Mouse (Mus musculus) Muller cell, postnatal 12 days (primary cell): ENCODE measurements around the gene Pgam5.

Source experiments
- DNase-seq: peaks from one replicate; pipeline ENCODE4 v3.0.0-alpha.2; 2015; ENCODE audit errors: inconsistent ontology term

Gene Pgam5

DNA sequence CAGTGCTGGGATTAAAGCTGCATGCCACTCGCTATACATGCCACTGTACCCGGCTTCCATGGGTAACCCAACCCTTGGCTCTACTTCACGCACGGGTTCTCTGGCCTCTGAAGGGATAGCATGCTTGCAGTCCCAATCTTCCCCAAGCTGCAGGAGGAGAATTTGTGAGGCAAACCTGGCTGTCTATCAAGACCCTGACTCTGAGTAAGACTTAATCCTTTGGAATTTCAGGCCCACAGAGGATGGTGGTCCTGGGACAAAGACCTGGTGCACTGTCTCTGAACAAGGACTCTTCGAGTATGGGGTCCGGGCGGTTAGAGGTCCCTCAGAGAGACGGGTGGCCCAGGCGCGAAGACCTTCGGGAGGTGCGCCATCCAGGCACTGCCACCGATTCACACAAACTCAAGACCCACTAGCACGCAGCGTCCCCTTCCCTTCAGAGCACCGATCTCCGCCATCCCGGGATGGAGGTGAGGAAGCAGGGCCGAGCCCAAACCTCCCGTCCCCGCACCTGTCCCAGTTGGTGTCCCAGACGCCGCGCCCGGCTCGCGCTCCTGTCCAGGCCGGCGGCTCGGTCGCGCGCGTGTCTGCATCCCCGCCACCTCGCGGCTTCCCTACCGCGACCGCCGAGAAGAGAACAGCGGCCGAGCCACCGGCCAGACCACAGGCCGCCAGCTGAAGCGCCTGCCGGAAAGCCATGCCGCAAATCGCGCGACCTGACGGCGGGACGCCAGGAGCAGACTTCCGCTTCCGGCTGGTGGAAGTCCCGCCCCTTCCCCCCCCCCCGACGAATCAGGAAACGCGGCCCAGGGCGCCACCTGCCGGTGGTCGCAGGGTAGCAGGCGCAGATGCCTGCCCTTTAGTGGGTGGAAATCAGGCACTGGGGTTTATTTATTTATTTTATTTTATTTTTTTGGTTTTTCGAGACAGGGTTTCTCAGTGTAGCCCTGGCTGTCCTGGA lies at the start of gene Pgam5:
Pgam5 (minus strand) TSS at position 773 of the 961 bp plus-strand sequence.
- DNase-seq = peak; percentile 93

DNA sequence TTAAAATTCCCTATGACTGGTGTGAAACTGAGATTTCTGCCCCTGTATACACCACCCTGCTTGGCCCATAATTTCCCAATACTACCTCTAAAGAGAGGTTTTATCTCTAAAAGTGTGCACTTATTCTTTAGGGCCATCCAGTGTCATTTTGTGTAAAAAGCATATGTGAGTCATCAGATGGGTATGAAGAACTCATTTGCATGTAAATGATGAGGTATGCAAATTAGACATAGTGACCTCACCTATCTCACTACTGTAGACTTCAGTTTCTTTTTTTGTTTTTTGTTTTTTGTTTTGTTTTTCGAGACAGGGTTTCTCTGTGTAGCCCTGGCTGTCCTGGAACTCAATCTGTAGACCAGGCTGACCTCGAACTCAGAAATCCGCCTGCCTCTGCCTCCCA lies 43.4 kb upstream of the Pgam5 start:
- peak; percentile 24 for DNase-seq

DNA sequence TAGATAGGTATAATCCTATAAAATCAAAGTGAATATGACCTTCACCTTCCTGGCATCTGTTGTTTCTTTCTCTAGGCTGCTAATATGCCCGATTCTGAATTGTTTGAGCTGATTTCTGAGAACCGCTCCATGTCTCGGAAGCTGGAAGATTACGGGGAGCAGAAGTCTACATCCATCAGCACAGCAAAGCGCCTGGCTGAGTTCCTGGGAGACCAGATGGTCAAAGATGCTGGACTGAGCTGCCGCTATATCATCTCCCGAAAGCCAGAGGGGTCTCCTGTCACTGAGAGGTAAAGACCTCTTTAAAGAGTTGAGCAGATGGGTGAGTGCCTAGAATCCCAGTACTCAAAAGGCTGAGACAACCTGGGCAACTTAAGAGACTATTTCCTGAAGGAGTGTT lies 39.1 kb upstream of the Pgam5 start:
- no peak for DNase-seq

DNA sequence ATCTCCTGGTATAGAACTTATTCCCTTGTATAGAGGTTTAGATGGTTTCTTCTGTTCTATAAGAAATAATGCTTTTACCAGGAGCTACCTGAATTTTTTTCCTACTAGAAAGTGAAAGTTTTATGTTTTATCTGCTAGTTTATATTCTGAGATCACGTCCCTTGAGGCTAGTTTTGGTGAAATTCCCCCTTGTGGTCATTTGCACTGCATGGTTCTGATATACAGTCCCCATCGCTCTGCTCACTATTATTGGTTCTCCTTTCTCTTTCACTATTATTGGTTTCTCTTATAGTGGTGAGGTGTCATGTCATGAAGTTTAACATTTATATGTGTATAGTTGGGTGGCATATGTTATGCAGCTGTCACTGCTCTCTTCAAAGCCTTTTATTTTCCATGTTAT lies 30.9 kb upstream of the Pgam5 start:
- no peak for DNase-seq

- no peak for DNase-seq
Measured at GRCm38 (mm10) chr5:110296637-110297036, 26.9 kb upstream of the Pgam5 start.

GRCm38 (mm10) chr5:110291649-110292048 lies 21.9 kb upstream of the Pgam5 start:
- DNase-seq = no peak

DNA sequence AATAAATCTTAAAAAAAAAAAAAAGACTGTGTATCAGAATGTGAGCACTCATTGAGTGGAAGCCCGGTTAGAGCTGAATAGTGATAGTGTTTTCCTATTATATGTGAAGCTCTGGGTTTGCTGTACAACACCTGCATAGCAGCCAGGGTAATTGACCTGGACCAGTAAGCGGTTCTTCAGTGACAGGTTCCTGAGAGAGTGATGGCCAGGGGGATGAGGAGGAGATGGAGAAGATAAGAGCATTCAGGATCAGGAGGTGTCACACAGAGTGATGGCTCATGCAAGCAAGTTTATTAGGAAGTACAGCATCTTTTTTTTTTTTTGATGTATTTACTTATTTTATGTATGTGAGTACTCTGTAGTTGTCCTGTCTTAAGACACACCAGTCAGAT lies 17.4 kb upstream of the Pgam5 start:
- DNase-seq = no peak

DNA sequence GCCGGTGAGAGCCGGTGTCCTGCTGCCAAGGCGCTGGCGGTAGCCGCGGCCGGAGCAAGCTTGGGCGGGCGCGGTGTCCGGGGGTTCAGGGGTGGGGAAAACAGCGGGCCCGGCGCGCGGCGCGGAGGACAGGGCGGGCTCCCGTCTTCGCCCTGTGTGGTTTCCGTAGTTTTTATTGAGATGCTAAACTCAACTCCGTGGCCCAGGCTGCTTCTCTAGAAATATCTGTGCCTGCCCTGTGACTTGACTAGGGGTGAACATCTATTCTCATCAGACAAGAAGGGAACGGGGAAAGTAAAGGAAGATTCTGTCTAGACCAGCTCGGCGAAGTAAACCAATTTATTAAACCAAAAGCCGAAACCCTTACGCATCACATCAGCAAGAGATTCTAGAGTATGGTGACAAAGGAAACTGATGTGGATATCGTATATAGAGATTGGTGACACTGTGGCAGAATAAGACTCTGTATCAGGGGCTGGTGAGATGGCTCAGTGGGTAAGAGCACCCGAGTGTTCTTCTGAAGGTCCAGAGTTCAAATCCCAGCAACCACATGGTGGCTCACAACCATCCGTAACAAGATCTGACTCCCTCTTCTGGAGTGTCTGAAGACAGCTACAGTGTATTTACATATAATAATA lies 16.9 kb upstream of the Pgam5 start:
- no peak for DNase-seq

DNA sequence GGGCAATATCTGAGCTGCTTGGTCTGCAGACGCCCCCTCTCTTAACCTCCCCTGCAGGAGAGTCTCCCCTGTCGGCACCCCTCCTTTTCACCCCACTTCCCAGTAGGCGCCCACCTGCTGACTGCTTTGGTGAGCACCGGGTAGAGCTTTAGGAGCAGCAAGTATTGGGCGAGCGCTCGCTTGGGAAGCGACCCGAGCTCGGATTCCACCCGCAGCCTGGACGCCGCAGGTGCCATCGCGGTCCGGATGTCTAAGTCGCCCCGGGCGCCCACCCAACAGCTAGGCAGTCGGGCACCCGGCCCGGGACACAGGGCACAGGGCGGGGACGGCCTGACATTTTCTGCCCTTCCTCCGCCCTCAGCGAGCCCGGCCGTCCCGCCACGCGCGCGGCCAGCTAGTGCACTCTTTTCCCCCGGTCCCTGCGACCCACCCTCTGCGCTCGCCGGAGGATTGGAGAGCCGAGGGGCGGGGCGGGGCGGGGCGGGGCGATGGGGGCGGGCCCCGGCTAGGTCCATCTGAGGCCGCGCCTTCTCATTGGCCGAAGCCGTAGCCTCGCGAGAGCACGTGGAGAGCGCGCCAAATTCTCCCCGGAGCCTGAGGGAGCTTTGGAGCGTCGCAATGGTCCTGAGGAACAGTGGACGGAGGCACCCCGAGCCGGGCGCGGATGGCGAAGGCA lies 16.2 kb upstream of the Pgam5 start, which contains the start of the genes Pxmp2 and Pole:
Pxmp2 (minus strand) TSS at position 417 of the 676 bp plus-strand sequence.
Pole (plus strand) TSS at position 537 of the 676 bp plus-strand sequence.
- peak; percentile 96 for DNase-seq

DNA sequence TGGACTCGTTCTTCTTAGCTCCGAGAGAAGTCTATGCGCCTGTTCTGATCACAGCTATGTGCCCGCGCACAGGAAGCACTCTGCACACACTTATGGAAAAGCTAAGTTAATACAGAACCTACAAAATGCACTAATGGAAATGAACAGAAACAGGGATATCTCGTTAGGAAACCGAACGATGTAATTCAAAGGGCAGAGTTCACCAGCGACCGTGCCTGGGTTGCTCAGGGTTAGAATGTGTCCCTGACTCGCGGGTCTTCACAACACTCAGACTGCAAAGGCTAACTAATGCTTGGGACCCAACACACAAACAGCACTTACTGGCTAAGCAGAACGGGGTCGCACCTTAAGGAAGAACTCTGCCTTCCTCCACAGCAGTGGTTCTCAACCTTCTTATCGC lies 15.4 kb upstream of the Pgam5 start:
- peak; percentile 15 for DNase-seq

- DNase-seq = peak; percentile 41
Measured at GRCm38 (mm10) chr5:110284536-110284935, 14.8 kb upstream of the Pgam5 start.

GRCm38 (mm10) chr5:110281984-110282383 lies 12.3 kb upstream of the Pgam5 start:
- no peak for DNase-seq

DNA sequence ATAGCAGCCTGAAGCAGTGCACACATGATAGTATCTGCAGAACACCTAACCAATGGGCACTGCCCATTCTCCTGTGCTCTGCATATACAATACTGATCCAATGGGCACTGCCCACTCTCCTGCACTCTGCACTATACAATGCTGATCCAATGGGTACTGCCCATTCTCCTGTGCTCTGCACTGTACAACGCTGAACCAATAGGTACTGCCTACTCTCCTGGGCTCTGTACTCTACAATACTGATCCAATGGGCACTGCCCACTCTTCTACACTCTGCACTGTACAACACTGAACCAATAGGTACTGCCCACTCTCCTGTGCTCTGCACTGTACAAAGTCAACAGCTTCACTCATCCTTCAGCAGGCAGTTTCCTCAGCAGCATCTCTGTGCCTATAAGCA lies 7.2 kb upstream of the Pgam5 start:
- DNase-seq = no peak

- no peak for DNase-seq
Measured at GRCm38 (mm10) chr5:110276391-110276790, 6.7 kb upstream of the Pgam5 start.

- peak; percentile 24 for DNase-seq
Measured at GRCm38 (mm10) chr5:110274846-110275245, 5.1 kb upstream of the Pgam5 start.

DNA sequence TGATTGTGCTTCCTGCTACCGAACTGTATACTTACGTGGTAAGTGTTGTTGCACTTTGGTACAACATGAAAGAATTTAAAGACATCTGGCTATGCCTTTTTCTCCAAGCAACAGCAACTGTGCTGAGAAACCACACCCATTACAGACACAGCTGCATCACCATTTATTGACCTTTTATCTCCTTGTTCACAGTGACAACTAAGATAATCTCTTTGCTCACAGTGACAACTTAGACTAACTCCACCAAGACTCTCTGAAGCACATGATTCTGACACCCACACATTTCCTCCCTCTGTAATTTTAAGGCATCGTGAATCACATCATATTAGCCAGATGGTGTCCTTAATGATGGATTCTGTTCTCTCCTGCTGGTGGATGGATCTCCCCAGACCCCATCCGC lies 4.4 kb upstream of the Pgam5 start:
- DNase-seq = no peak

DNA sequence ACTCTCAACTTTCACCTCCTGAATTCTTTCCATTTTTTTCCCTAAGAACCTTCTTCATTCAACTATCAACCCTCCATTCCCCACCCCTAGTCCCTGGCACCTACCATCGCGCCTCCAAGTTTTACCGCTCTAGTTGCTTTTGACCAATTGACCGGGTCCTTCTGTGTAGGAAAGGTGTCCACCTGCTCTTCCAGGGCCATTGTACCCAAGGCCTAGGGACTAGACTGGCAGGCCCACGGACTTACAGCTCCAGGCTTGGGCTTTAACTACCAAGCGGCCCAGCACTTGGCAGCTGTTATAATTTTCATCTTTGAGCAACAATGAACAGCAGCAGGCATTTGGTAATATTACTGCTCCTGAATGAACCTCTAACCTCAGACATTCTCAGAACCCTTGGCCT lies 529 bp upstream of the Pgam5 start:
- DNase-seq = no peak

DNA sequence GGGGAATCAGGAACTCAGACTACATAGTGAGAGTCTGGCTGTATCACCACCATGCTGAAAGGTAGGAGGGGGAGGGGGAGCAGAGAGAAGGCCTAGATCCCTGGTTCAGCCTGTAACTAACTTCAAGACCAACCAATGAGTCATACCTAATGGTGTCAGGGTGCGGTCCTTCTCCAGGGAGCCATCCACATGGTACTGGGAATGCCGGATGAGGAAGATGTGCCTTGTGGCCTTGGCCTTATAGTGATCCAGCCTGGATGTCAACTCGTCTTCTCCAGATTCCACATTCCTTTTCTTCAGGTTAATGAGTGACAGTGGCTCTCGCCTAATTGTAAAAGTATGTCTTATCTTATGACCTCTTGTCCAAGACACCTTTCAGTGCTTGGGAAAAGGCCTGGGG lies 2.8 kb downstream of the Pgam5 start:
- no peak for DNase-seq

- DNase-seq = no peak
Measured at GRCm38 (mm10) chr5:110244091-110244490, 25.6 kb downstream of the Pgam5 start.

DNA sequence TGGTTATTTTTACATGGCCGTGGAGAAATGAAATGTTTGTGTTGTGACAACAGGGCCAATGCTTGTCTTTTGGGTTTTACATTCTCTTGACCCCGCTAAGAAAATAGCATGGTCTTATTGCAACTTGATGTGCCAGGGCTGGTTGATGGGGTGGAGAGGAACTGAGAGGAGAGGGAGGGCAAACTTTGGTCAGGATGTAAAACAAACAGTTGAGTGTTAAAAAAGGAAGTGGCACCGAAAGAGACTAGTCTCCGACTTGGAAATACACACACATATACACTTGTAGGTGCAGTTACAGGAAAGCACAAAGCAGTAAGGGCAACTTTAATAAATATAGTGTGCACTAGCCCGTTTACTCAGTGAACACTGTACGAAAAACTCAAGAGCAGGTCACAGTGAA lies 37.4 kb downstream of the Pgam5 start:
- no peak for DNase-seq

GRCm38 (mm10) chr5:110231638-110232037 lies 38.1 kb downstream of the Pgam5 start:
- peak; percentile 30 for DNase-seq

DNA sequence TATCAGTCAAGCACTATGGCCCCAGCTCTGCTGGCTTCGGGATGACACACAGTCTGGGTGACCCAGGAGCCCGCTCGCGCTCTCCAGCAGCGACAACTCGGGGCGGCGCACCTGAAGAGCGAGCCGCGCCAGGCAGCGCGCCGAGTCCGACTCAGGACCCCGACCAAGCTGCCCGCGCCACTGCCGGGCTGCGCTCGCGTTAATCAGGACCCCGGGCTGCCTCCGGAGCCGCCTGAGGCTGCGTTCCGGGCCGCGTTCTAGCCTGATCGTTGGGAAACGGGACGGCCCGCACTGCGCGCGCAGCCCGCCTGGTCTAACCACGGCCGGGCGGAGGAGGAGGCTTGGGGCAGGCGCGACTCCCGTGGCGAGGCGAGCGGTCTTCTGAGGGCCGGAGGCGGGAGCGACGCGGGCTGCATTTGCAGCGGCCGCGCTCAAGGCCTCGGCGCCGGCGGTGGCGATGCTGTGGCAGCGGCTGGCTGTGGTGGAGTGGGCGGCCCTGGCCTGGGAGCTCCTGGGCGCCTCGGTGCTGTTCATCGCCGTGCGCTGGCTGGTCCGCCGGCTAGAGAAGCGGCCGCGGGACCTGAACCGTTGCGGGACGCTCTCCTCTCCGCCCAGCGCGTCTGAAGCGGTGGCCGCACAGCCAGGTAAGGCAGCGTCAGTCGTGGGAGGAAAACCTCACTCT lies 38.8 kb downstream of the Pgam5 start, which contains the start of gene Ankle2:
Ankle2 (plus strand) TSS at position 225 of the 682 bp plus-strand sequence.
- peak; percentile 96 for DNase-seq
